Mouse (Mus musculus): Measurements from ENCODE around the gene Obscn. TPM values are rescaled to one million over a fixed set of nuclear protein-coding genes. Genes with fewer than 3 reads are reported as not detected.
"Not testable (repeated sequence)": the region's sequence is repeated elsewhere in the genome, so short reads cannot be mapped to it uniquely, and the experiment has no call there.

Gene Obscn
- polyA plus RNA-seq, 1 experiment from 2014 or later = 2.0 TPM

DNA sequence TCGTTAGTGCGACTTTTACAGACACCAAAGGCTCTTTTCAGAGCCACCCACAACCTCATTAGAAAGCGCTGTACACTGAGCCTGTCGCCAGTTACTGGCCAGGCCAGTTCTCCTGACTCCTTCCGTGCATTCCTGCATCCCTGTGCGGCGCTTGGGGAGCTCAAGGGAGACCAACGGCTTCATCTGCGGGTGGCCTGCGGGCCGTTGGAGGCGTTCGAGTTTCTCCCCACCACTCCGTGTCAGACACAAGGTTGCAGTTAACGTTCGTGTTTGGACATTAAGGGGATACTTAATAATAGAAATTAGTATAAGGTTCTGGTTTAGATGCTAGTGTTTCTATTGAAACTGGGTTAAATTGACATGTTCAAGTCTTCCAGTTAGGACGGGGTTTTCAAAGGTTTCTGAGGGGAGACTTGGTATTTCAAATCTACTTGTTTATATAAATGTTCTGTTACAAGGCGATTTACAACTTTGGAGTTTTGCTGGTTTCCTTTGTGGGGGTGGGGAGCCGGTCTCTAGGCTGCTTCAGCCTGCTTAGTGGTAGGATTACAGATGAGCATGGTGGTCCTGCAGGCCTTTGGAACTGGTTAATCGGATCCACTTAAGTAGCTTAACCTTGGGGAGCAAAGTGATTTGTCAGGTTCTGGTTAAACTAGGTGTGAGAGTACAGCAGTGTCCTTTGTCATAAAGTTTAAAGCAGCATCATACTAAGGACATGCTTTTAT is 180.9 kb downstream of the Obscn start:
- H3K27me3 ChIP-seq (replicated peaks; ENCODE audit: control insufficient read depth, insufficient read depth, low read length) = no peaks in the 10 kb centered on the region
- H3K4me1 ChIP-seq (replicated peaks; ENCODE audit: control insufficient read depth, insufficient read depth, low read length) = peaks cover 26% of the 10 kb centered on the region
- peak overlapping the region; percentile 95 for H3K9ac ChIP-seq (ENCODE audit: low read length)
- under 1% methylated on average over 20 of the region's 20 CpGs for WGBS
- H3K9me3 ChIP-seq (ENCODE audit: control insufficient read depth, low read length) = no peaks in the 10 kb centered on the region
- DNase-seq (ENCODE audit: low spot score) (peak; percentile 61), ATAC-seq (replicated peaks; ENCODE audit: low FRiP score, low TSS enrichment, low read depth) (peak; percentile 29; the same call in 1 of the 2 replicates)
- H3K4me3 ChIP-seq (ENCODE audit: low read depth, low read length) = peak overlapping the region; percentile 80
- peak overlapping the region; percentile 100 for H3K27ac ChIP-seq (ENCODE audit: low read depth)
- H3K4me2 ChIP-seq (ENCODE audit: low read length) = peak overlapping the region; percentile 94
- H3K36me3 ChIP-seq (ENCODE audit: control insufficient read depth, insufficient read depth, low read length) = peaks cover 19% of the 10 kb centered on the region

DNA sequence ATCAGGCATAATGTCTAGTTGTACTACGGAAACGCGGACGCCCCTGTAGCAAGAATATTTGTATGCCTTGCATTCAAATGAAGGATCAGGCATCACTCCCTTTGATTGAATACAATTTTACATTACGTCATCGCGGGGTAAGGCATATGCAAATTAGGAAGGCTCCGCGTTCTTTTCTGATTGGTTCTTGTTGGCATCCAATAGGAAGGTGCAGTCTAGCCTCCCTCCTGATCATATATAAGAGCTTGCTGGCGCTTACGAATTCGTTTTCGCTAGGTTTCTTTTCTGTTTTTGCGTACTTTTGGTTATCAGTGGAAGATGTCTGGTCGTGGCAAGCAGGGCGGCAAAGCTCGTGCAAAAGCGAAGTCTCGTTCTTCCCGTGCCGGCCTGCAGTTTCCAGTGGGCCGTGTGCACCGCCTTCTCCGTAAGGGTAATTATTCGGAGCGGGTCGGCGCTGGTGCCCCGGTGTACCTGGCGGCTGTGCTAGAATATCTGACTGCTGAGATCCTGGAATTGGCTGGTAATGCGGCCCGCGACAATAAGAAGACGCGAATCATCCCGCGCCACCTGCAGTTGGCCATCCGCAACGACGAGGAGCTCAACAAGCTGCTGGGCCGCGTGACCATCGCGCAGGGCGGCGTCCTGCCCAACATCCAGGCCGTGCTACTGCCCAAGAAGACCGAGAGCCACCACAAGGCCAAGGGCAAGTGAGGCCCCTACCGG is 181.6 kb downstream of the Obscn start, which contains the start of the genes Hist3h2a and Trim17:
Gene Hist3h2a (plus strand): TSS at position 266 of the 723 bp plus-strand sequence.
Gene Trim17 (plus strand): TSS at position 266 of the 723 bp plus-strand sequence.
- Histone ChIP-seq H3K27me3 (replicated peaks; ENCODE audit: control insufficient read depth, insufficient read depth, low read length) (no peaks in the 10 kb centered on the region), H3K9ac (ENCODE audit: low read length) (peak within 1 kb of the TSS; percentile 95), H3K36me3 (ENCODE audit: control insufficient read depth, insufficient read depth, low read length) (peaks cover 19% of the 10 kb centered on the region), H3K4me1 (replicated peaks; ENCODE audit: control insufficient read depth, insufficient read depth, low read length) (peaks cover 26% of the 10 kb centered on the region), H3K27ac (ENCODE audit: low read depth) (peak within 1 kb of the TSS; percentile 100), H3K4me2 (ENCODE audit: low read length) (peak within 1 kb of the TSS; percentile 94), H3K9me3 (ENCODE audit: control insufficient read depth, low read length) (no peaks in the 10 kb centered on the region), H3K4me3 (ENCODE audit: low read depth, low read length) (peak within 1 kb of the TSS; percentile 80)
- ATAC-seq (replicated peaks; ENCODE audit: low FRiP score, low TSS enrichment, low read depth) (peak; percentile 91), DNase-seq (ENCODE audit: low spot score) (peak; percentile 94)
- WGBS = under 1% methylated on average over 49 of the region's 49 CpGs

DNA sequence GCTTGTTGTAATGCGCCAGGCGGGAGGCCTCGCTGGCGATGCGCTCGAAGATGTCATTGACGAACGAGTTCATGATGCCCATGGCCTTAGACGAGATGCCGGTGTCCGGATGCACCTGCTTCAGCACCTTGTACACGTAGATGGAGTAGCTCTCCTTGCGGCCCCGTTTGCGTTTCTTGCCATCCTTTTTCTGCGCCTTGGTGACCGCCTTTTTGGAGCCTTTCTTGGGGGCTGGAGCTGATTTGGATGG is 182.1 kb downstream of the Obscn start:
- peak overlapping the region; percentile 72 for H3K9ac ChIP-seq (ENCODE audit: low read length)
- H3K27me3 ChIP-seq (replicated peaks; ENCODE audit: control insufficient read depth, insufficient read depth, low read length) = not testable (repeated sequence)
- ATAC-seq (replicated peaks; ENCODE audit: low FRiP score, low TSS enrichment, low read depth) = peak; percentile 40; the same call in 1 of the 2 replicates

DNA sequence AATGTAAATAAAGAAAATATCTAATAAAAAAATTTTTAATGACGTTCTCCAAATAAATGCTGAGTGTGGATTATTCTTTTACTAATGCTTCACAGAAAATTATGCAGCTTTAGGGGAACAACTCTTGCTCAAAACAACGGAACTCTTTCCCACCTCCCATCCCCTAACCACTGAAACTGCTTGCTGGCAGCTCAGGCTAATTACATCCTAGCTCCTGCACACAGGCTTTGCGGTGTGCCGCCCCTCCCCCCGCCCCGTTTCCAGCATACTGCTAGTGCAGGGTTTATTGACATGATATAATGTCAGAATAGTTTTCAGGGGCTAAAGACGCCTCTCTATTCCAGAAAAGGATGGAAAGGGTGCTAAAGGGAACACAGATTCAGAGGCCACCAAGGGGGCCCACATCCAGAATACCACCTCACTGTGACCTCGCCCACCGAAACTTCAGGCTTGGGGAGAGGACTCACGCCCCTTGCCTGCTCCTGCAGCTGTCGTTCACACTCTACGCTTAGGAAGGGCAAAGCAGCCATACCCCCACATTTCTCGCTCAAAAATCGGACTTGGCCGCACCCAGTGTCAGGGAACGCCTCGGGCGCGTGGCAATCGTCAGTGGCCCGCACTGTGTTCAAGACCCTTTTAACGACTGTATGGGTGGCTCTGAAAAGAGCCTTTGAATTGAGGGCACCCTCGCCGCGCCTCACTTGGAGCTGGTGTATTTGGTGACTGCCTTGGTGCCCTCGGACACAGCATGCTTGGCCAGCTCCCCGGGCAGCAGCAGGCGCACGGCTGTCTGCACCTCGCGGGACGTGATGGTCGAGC is 182.6 kb downstream of the Obscn start:
- Histone ChIP-seq H3K27ac (ENCODE audit: low read depth) (peak overlapping the region; percentile 94), H3K9me3 (ENCODE audit: control insufficient read depth, low read length) (no peaks in the 10 kb centered on the region), H3K9ac (ENCODE audit: low read length) (peak overlapping the region; percentile 72), H3K4me2 (ENCODE audit: low read length) (peak overlapping the region; percentile 94), H3K27me3 (replicated peaks; ENCODE audit: control insufficient read depth, insufficient read depth, low read length) (no peaks in the 10 kb centered on the region), H3K4me3 (ENCODE audit: low read depth, low read length) (peak overlapping the region; percentile 80), H3K36me3 (ENCODE audit: control insufficient read depth, insufficient read depth, low read length) (peaks cover 19% of the 10 kb centered on the region), H3K4me1 (replicated peaks; ENCODE audit: control insufficient read depth, insufficient read depth, low read length) (peaks cover 22% of the 10 kb centered on the region)
- ATAC-seq (replicated peaks; ENCODE audit: low FRiP score, low TSS enrichment, low read depth) = peak; percentile 1; the same call in 1 of the 2 replicates
- 1% methylated on average over 33 of the region's 33 CpGs for WGBS
- DNase-seq (ENCODE audit: low spot score) = peak; percentile 80

More for the DNA sequence above, 182.1 kb downstream of the Obscn start:
- under 1% methylated on average over 17 of the region's 17 CpGs for WGBS
- peak overlapping the region; percentile 94 for H3K4me2 ChIP-seq (ENCODE audit: low read length)
- H3K4me1 ChIP-seq (replicated peaks; ENCODE audit: control insufficient read depth, insufficient read depth, low read length) = peaks cover 22% of the 10 kb centered on the region
- DNase-seq (ENCODE audit: low spot score) = peak; percentile 89
- H3K27ac ChIP-seq (ENCODE audit: low read depth) = peak overlapping the region; percentile 94
- peak overlapping the region; percentile 80 for H3K4me3 ChIP-seq (ENCODE audit: low read depth, low read length)
- peaks cover 19% of the 10 kb centered on the region for H3K36me3 ChIP-seq (ENCODE audit: control insufficient read depth, insufficient read depth, low read length)
- H3K9me3 ChIP-seq (ENCODE audit: control insufficient read depth, low read length) = not testable (repeated sequence)

DNA sequence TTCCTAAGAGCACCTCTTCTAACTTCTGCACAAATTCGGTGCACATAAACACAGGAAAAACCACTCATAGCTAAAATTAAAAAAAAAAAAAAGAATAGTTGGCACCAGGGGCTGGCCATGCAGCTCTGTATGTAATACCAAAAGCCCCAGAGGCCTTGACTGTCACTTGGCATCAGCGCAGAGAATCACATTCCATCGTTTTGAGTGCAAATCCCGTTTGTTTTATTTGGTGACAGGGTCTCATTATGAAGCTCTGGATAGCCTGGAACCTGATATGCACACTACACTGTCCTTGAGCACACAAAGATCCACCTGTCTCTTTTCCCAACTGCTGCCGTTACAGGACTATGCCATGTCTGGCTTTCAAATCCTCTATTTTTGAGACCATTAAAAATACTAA is 185.0 kb downstream of the Obscn start:
- H3K36me3 ChIP-seq (ENCODE audit: control insufficient read depth, insufficient read depth, low read length) = 0 out of 2 replicates have a peak, but pooled peaks cover under 1% of the 10 kb centered on the region
- 76% methylated on average over 5 of the region's 5 CpGs for WGBS
- H3K4me2 ChIP-seq (ENCODE audit: low read length) = no peak overlapping the region
- H3K27ac ChIP-seq (ENCODE audit: low read depth) = no peak overlapping the region
- H3K9me3 ChIP-seq (ENCODE audit: control insufficient read depth, low read length) = no peaks in the 10 kb centered on the region
- no peak overlapping the region for H3K4me3 ChIP-seq (ENCODE audit: low read depth, low read length)
- DNase-seq (ENCODE audit: low spot score) = peak; percentile 48
- peaks cover 17% of the 10 kb centered on the region for H3K4me1 ChIP-seq (replicated peaks; ENCODE audit: control insufficient read depth, insufficient read depth, low read length)
- H3K9ac ChIP-seq (ENCODE audit: low read length) = no peak overlapping the region
- H3K27me3 ChIP-seq (replicated peaks; ENCODE audit: control insufficient read depth, insufficient read depth, low read length) = no peaks in the 10 kb centered on the region
- ATAC-seq (replicated peaks; ENCODE audit: low FRiP score, low TSS enrichment, low read depth) = no peak

DNA sequence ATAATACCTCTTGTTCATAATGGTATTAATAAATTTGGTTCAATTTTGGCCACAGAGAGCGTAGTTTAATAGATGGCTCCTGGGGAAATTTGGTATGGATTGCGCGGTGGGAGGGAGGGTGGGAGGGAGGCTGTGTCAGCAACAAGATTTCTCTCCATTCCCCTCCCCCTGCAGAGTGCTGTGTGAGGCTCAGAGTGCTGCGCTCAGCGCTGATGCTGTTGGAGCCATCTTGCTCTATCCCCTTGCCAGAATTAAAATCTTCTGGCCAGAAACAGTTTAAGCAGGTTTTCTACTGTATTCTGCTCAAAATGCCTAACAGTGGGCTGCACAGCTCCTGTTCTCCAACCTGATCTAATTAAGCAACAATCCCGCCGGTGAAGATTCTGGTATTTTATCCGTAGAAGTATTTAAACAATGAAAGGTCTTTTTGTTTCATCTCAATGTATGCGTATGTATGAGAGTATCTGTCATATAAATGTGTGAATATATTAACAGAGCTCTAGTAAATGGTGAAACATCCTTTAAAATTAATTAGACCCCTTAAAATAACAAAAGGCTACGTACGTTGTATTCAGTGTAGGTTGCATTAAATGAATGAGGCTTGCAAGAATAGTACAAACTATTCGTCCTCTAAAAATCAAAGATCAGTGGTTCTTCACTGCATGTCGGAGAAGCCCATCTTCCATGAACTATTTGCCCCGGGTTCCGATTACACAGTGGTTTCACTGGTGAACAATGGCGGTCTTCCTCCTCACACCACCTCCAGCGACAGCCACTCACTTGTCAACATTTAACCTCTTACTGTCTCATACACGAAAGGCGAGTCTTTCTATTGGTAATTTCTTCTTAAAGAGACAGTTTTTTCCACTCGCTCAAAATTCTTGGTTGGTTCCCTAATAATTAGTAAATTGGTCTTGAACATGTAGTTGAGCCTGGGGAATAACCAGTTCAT is 186.4 kb downstream of the Obscn start:
- H3K4me3 ChIP-seq (ENCODE audit: low read depth, low read length) = peak overlapping the region; percentile 48
- H3K9me3 ChIP-seq (ENCODE audit: control insufficient read depth, low read length) = no peaks in the 10 kb centered on the region
- no peaks in the 10 kb centered on the region for H3K27me3 ChIP-seq (replicated peaks; ENCODE audit: control insufficient read depth, insufficient read depth, low read length)
- no peaks in the 10 kb centered on the region for H3K36me3 ChIP-seq (ENCODE audit: control insufficient read depth, insufficient read depth, low read length)
- ATAC-seq (replicated peaks; ENCODE audit: low FRiP score, low TSS enrichment, low read depth) = peak; percentile 13; the same call in 1 of the 2 replicates
- DNase-seq (ENCODE audit: low spot score) = peak; percentile 71
- H3K27ac ChIP-seq (ENCODE audit: low read depth) = peak overlapping the region; percentile 93
- H3K4me2 ChIP-seq (ENCODE audit: low read length) = peak overlapping the region; percentile 80
- WGBS = 8% methylated on average over 20 of the region's 20 CpGs
- peaks cover 14% of the 10 kb centered on the region for H3K4me1 ChIP-seq (replicated peaks; ENCODE audit: control insufficient read depth, insufficient read depth, low read length)
- H3K9ac ChIP-seq (ENCODE audit: low read length) = peak overlapping the region; percentile 61

DNA sequence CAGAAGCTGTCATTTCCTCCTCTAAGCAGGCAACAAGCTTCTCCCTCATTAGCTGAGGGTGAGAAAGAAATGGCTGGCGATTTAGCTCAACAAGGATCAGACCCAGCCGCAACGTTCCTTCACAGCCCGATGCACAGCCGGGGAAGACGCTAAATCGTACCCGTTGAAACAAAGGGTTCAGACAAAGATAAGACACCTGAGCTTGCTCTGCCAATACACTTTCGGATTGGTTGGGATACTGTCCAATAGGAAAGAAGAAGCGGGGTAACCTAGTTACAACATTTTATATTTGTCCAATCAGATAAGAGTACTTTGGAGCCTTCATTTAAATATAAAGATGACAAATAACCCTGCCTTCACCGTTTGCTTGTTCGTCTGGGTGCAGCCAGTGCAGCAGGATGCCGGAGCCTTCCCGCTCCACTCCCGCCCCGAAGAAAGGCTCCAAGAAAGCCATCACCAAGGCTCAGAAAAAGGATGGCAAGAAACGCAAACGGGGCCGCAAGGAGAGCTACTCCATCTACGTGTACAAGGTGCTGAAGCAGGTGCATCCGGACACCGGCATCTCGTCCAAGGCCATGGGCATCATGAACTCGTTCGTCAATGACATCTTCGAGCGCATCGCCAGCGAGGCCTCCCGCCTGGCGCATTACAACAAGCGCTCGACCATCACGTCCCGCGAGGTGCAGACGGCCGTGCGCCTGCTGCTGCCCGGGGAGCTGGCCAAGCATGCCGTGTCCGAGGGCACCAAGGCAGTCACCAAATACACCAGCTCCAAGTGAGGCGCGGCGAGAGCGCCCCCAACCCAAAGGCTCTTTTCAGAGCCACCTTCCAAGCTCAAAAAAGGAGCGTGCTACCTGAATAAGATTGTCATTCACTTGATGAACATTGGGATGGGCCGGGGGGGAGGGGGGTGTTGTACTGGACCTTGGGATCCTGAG is 187.4 kb downstream of the Obscn start, which contains the start of gene Hist3h2ba:
Gene Hist3h2ba (plus strand): TSS at position 379 of the 938 bp plus-strand sequence.
- under 1% methylated on average over 47 of the region's 48 CpGs for WGBS
- H3K36me3 ChIP-seq (ENCODE audit: control insufficient read depth, insufficient read depth, low read length) = no peaks in the 10 kb centered on the region
- ATAC-seq (replicated peaks; ENCODE audit: low FRiP score, low TSS enrichment, low read depth) (peak; percentile 90), DNase-seq (ENCODE audit: low spot score) (peak; percentile 88)
- no peaks in the 10 kb centered on the region for H3K27me3 ChIP-seq (replicated peaks; ENCODE audit: control insufficient read depth, insufficient read depth, low read length)
- H3K4me1 ChIP-seq (replicated peaks; ENCODE audit: control insufficient read depth, insufficient read depth, low read length) = peaks cover 14% of the 10 kb centered on the region
- H3K9me3 ChIP-seq (ENCODE audit: control insufficient read depth, low read length) = no peaks in the 10 kb centered on the region
- peak within 1 kb of the TSS; percentile 93 for H3K27ac ChIP-seq (ENCODE audit: low read depth)
- H3K4me3 ChIP-seq (ENCODE audit: low read depth, low read length) = peak within 1 kb of the TSS; percentile 48
- H3K9ac ChIP-seq (ENCODE audit: low read length) = peak within 1 kb of the TSS; percentile 61
- H3K4me2 ChIP-seq (ENCODE audit: low read length) = peak within 1 kb of the TSS; percentile 80
